Mouse (Mus musculus) E14TG2a.4 (cell line): ENCODE data around the gene 2010111I01Rik.

ENCODE experiments used
- CTCF ChIP-seq: conservative IDR thresholded peaks from 2 replicates; pipeline ENCODE4 v1.5.1; 2014; ENCODE audit warnings: low read length
- NANOG ChIP-seq: IDR thresholded peaks from 2 replicates; pipeline ENCODE4 v1.6.1; 2014; ENCODE audit warnings: borderline replicate concordance, low read length, mixed read lengths
- POU5F1 ChIP-seq: IDR thresholded peaks from 2 replicates; pipeline ENCODE4 v1.6.1; 2014; ENCODE audit warnings: low read length, borderline replicate concordance

DNA sequence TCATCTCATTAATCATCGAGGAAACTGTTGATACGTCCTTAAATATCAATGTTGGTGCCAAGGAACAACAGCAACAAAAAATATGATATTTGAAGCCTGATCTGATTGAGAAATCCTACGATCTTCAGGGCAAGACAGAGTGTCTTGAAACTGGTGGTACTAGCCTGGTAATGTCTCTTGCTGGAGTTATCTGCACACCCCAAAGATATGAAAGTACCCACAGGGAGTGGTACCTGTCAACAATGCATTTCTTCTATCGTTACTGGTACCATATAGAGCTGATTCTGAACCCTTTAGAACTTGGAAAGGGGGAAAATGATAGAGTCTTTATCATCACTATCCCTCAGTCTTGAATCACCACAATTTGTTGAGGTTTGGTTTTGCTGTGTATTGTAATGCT lies 24.9 kb upstream of the 2010111I01Rik start:
- no peak for TF ChIP-seq CTCF
- TF ChIP-seq POU5F1 = no peak
- TF ChIP-seq NANOG = no peak
